Comparison of ENCODE assay signal across 27 mouse cellular contexts in genomic region chr10:78586026-78586425, GRCm38 (mm10). TPM values are rescaled to one million over a fixed set of nuclear protein-coding genes. Genes with fewer than 3 reads are reported as not detected.
"Had no signal": no experiment of that assay in that cellular context is flagged by ENCODE, and none has a peak within 500 bp of the region (broad histone marks: within the 10 kb centered on the region; RNA-seq: fewer than 3 reads in every experiment).

No protein-coding gene starts in this region.

- H3K27me3 ChIP-seq: limb, embryonic 12.5 days; limb, embryonic 15.5 days; midbrain, embryonic 13.5 days; neural tube, embryonic 13.5 days had no signal

- H3K4me2 ChIP-seq: limb, embryonic 12.5 days; limb, embryonic 15.5 days; liver, embryonic 11.5 days; lung, embryonic 14.5 days; midbrain, embryonic 13.5 days; neural tube, embryonic 13.5 days had no signal

- H3K4me3 ChIP-seq: layer of hippocampus, adult 2 months; limb, embryonic 12.5 days; limb, embryonic 15.5 days; megakaryocyte, embryonic 14.5 days; midbrain, embryonic 10.5 days; midbrain, embryonic 13.5 days; myocyte; neural tube, embryonic 13.5 days had no signal

- H3K9me3 ChIP-seq: limb, embryonic 12.5 days; limb, embryonic 15.5 days; megakaryocyte, embryonic 14.5 days; midbrain, embryonic 10.5 days; midbrain, embryonic 13.5 days; neural tube, embryonic 13.5 days had no signal

- DNase-seq: layer of hippocampus, adult 9-11 months; liver, postnatal 0 days; lung, embryonic 14.5 days had no signal

- H3K9ac ChIP-seq: limb, embryonic 12.5 days; limb, embryonic 15.5 days; liver, embryonic 14.5 days; liver, postnatal 0 days; lung, embryonic 14.5 days; midbrain, embryonic 13.5 days; neural tube, embryonic 13.5 days had no signal

- H3K27ac ChIP-seq: kidney, postnatal 0 days; layer of hippocampus, adult 2 months; limb, embryonic 12.5 days; limb, embryonic 15.5 days; liver, embryonic 14.5 days; macrophage; midbrain, embryonic 10.5 days; midbrain, embryonic 13.5 days; neural tube, embryonic 13.5 days had no signal

- ATAC-seq: liver, postnatal 0 days; lung, postnatal 0 days; midbrain, embryonic 13.5 days; midbrain, embryonic 16.5 days had no signal

RNA-seq across cellular contexts. Expression of gene Olfr1357, which starts 31.8 kb away (rescaled TPM):
- total RNA-seq: layer of hippocampus, adult 2 months; layer of hippocampus, postnatal 25 days; left cerebral cortex, adult 18-20 months; left cerebral cortex, postnatal 36 days; monocyte, adult 5-6 weeks; neutrophil, adult 5-6 weeks had no signal
- polyA plus RNA-seq: kidney, embryonic 14.5 days; kidney, postnatal 0 days; large intestine, adult 2 months; limb, embryonic 12.5 days; limb, embryonic 15.5 days; liver, embryonic 11.5 days; liver, embryonic 14.5 days; liver, postnatal 0 days; lung, embryonic 14.5 days; lung, postnatal 0 days; macrophage; midbrain, embryonic 10.5 days; midbrain, embryonic 13.5 days; midbrain, embryonic 16.5 days; myocyte; neural tube, embryonic 13.5 days; small intestine, adult 2 months; spleen, adult 2 months; stomach, embryonic 16.5 days had no signal
